Mouse (Mus musculus) limb, embryonic 12.5 days (tissue): ENCODE measurements at regions not wholly inside any gene's neighbourhood (a gene's known extent, or its start where the extent isn't known, plus 50 kb on each side); places are given as distances from the start of the nearest gene placed in this dataset.

Experiments used
- ATAC-seq: fragments of 200-750 bp; cut with Nextera tagmentation; 2 replicates; pipeline ENCODE4 v1.8.0; 2017; ENCODE audit warnings: low read depth, moderate TSS enrichment; ENCODE audit not compliant: insufficient number of reproducible peaks, insufficient read depth, low FRiP score, low TSS enrichment
- H3K27ac ChIP-seq: fragments of 300-500 bp; sonication (generic); 2 replicates; pipeline ENCODE4 v1.5.1; 2016; ENCODE audit warnings: mild to moderate bottlenecking, moderate library complexity
- H3K27me3 ChIP-seq: fragments of 300-500 bp; sonication (generic); 2 replicates; pipeline ENCODE4 v1.6.1; 2016; ENCODE audit warnings: mild to moderate bottlenecking, moderate library complexity
- H3K36me3 ChIP-seq: fragments of 300-500 bp; sonication (generic); 2 replicates; pipeline ENCODE4 v1.6.1; 2016; ENCODE audit warnings: mild to moderate bottlenecking, moderate library complexity
- H3K4me1 ChIP-seq: fragments of 300-500 bp; sonication (generic); replicated peaks from 2 replicates; pipeline ENCODE4 v1.6.1; 2016
- H3K4me2 ChIP-seq: fragments of 300-500 bp; sonication (generic); 2 replicates; pipeline ENCODE4 v1.6.1; 2016; ENCODE audit warnings: mild to moderate bottlenecking, moderate library complexity
- H3K4me3 ChIP-seq: fragments of 300-500 bp; sonication (generic); replicated peaks from 2 replicates; pipeline ENCODE4 v1.5.1; 2016; ENCODE audit warnings: mild to moderate bottlenecking
- H3K9ac ChIP-seq: fragments of 300-500 bp; sonication (generic); replicated peaks from 2 replicates; pipeline ENCODE4 v1.6.1; 2016; ENCODE audit warnings: mild to moderate bottlenecking, moderate library complexity
- H3K9me3 ChIP-seq: fragments of 300-500 bp; sonication (generic); 2 replicates; pipeline ENCODE4 v1.6.1; 2016; ENCODE audit warnings: mild to moderate bottlenecking, moderate library complexity
- WGBS: fragments of 180-500 bp; shearing (Covaris S2); methylation state at CpG from one replicate; pipeline ENCODE4 v1.1.7; 2016; 5-methylcytosine and 5-hydroxymethylcytosine counted together

- Histone ChIP-seq H3K9me3 (no peaks in the 10 kb centered on the region), H3K9ac (no peak overlapping the region), H3K4me1 (no peaks in the 10 kb centered on the region), H3K27ac (no peak overlapping the region), H3K36me3 (no peaks in the 10 kb centered on the region), H3K4me2 (no peak overlapping the region), H3K27me3 (no peaks in the 10 kb centered on the region), H3K4me3 (no peak overlapping the region)
- no peak for ATAC-seq
- 81% methylated on average over 6 of the region's 6 CpGs for WGBS
Observed at GRCm38 (mm10) chr12:47020810-47021348, 202.2 kb upstream of the Nova1 start.

DNA sequence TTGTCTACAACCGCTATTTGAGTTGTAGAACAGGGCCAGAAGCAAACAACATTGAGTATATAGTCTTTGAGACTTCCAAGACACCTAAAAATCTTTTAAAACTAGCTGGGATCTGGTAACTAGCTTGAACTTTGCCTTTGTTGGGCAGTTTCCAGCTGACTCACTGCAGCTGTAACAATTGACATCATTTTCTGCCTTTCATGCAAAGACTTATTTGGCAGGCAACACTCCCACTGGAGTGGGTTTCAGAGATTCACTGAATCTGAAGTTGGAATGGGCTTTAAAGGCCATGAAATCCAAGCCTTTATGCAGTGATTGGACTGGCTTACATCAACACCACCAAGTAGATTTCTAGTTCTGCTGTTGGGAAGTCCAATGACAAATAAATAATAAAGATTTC, 173.6 kb upstream of the Nova1 start:
- WGBS: 80% methylated on average over 1 of the region's 1 CpGs
- Histone ChIP-seq H3K4me2 (no peak overlapping the region), H3K9me3 (no peaks in the 10 kb centered on the region), H3K27me3 (no peaks in the 10 kb centered on the region), H3K27ac (no peak overlapping the region), H3K9ac (no peak overlapping the region), H3K4me3 (no peak overlapping the region), H3K4me1 (no peaks in the 10 kb centered on the region), H3K36me3 (no peaks in the 10 kb centered on the region)
- ATAC-seq: no peak

DNA sequence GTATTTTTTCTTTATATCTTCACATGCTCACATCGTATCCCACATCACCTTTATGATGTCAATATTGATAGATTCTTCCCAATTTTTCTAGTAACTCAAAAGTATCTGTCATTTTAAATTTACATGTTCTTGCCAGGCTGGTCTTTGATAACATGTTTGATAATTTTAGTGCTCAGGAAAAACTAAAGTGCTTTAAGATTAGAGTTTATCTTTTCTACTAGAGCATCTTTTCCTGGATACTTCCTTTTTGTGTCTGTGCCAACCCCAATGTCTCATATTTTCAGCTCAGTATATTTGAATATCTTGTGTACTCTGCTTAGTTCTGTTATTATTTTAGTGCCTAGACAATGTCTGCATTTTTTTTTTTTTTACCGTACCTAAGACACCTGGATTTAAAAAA, 170.2 kb upstream of the Nova1 start:
- Histone ChIP-seq H3K4me2 (no peak overlapping the region), H3K4me3 (no peak overlapping the region), H3K27me3 (no peaks in the 10 kb centered on the region), H3K27ac (no peak overlapping the region), H3K9ac (no peak overlapping the region), H3K4me1 (no peaks in the 10 kb centered on the region), H3K9me3 (no peaks in the 10 kb centered on the region), H3K36me3 (no peaks in the 10 kb centered on the region)
- 84% methylated on average over 2 of the region's 2 CpGs for WGBS
- ATAC-seq: no peak

DNA sequence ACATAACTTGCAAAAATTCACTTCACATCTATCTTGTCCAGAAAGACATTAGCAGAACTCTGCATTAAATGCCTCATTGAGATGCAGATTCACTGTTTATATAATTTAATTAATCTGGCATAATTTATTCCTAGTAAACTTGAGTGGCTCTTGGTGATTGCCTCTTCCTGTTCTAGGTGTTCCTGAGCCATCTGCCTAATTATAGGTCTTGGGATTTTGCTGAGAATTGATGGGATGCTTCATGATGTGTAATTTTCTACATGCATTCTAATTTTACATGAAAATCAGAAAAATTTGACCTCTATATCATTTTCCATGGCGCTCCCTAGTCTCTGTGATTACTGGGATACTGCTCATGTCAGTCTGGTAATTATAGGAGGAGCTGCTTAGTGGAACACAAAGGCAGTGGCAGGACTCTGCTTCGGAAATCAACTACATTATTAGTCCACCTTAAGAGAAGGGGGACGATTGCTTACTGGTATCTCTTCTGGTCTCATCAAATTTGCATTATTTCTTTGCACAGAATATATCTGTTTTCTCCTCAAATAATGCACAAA, 131.6 kb upstream of the Nova1 start:
- H3K4me1 ChIP-seq: no peaks in the 10 kb centered on the region
- H3K9me3 ChIP-seq: no peaks in the 10 kb centered on the region
- no peaks in the 10 kb centered on the region for H3K27me3 ChIP-seq
- H3K27ac ChIP-seq: no peak overlapping the region
- H3K4me2 ChIP-seq: no peak overlapping the region
- H3K36me3 ChIP-seq: no peaks in the 10 kb centered on the region
- no peak overlapping the region for H3K9ac ChIP-seq
- 79% methylated on average over 3 of the region's 3 CpGs for WGBS
- no peak for ATAC-seq
- H3K4me3 ChIP-seq: no peak overlapping the region

- Histone ChIP-seq H3K4me2 (no peak overlapping the region), H3K36me3 (no peaks in the 10 kb centered on the region), H3K4me1 (no peaks in the 10 kb centered on the region), H3K4me3 (no peak overlapping the region), H3K27ac (no peak overlapping the region), H3K9me3 (no peaks in the 10 kb centered on the region), H3K27me3 (no peaks in the 10 kb centered on the region), H3K9ac (no peak overlapping the region)
- ATAC-seq: no peak
Observed at GRCm38 (mm10) chr12:46945707-46946106, 127.0 kb upstream of the Nova1 start.

- no peaks in the 10 kb centered on the region for H3K4me1 ChIP-seq
- no peak overlapping the region for H3K4me3 ChIP-seq
- no peaks in the 10 kb centered on the region for H3K27me3 ChIP-seq
- H3K4me2 ChIP-seq: no peak overlapping the region
- H3K27ac ChIP-seq: no peak overlapping the region
- H3K9me3 ChIP-seq: no peaks in the 10 kb centered on the region
- no peak for ATAC-seq
- no peaks in the 10 kb centered on the region for H3K36me3 ChIP-seq
- H3K9ac ChIP-seq: no peak overlapping the region
Observed at GRCm38 (mm10) chr12:46931086-46931485, 112.4 kb upstream of the Nova1 start.

DNA sequence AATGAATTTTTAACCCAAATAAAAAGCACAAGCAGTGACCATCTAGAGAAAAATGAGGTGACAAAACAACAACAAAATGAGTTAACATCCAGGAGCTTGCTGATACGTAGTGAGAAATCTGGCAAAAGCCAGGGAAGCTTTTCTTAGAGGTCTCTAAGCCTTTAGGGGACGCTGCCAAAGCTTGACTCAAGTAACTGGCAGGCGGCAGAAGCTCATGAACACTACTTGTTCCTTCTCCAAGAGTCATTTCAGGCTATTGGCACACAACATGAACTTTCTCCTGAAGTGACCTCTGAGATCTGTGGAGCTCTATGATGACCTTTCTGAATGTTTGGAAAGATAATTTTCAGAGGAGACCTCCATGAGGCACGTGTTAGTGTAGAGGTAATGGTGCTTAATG, 98.6 kb upstream of the Nova1 start:
- ATAC-seq: no peak
- Histone ChIP-seq H3K27ac (no peak overlapping the region), H3K4me2 (no peak overlapping the region), H3K27me3 (no peaks in the 10 kb centered on the region), H3K4me3 (no peak overlapping the region), H3K4me1 (no peaks in the 10 kb centered on the region), H3K9me3 (no peaks in the 10 kb centered on the region), H3K36me3 (no peaks in the 10 kb centered on the region), H3K9ac (no peak overlapping the region)
- 70% methylated on average over 4 of the region's 4 CpGs for WGBS

- Histone ChIP-seq H3K27ac (no peak overlapping the region), H3K27me3 (no peaks in the 10 kb centered on the region), H3K4me2 (no peak overlapping the region), H3K9ac (no peak overlapping the region), H3K36me3 (no peaks in the 10 kb centered on the region), H3K9me3 (no peaks in the 10 kb centered on the region), H3K4me3 (no peak overlapping the region), H3K4me1 (no peaks in the 10 kb centered on the region)
- WGBS: 89% methylated on average over 3 of the region's 3 CpGs
- ATAC-seq: no peak
Observed at GRCm38 (mm10) chr12:46878164-46878563, 59.4 kb upstream of the Nova1 start.

GRCm38 (mm10) chr12:46870130-46870529, 51.4 kb upstream of the Nova1 start:
- Histone ChIP-seq H3K4me1 (no peaks in the 10 kb centered on the region), H3K9me3 (no peaks in the 10 kb centered on the region), H3K36me3 (no peaks in the 10 kb centered on the region), H3K9ac (no peak overlapping the region), H3K27me3 (no peaks in the 10 kb centered on the region), H3K4me2 (no peak overlapping the region), H3K4me3 (no peak overlapping the region), H3K27ac (no peak overlapping the region)
- WGBS: 68% methylated on average over 2 of the region's 2 CpGs
- ATAC-seq: no peak
